Mouse (Mus musculus) liver, embryonic 14.5 days (tissue): ENCODE measurements at regions not wholly inside any gene's neighbourhood (a gene's known extent, or its start where the extent isn't known, plus 50 kb on each side); places are given as distances from the start of the nearest gene placed in this dataset.

Source experiments
- ATAC-seq: fragments of 200-750 bp; cut with Nextera tagmentation; 2 replicates; pipeline ENCODE4 v1.8.0; 2017; ENCODE audit warnings: moderate number of reproducible peaks, mild to moderate bottlenecking, moderate library complexity; ENCODE audit not compliant: insufficient read depth
- DNase-seq, 3 experiments: peaks; one replicate each; pipeline ENCODE4 v3.0.0-alpha.2; 2012 to 2013; ENCODE audit warnings: low read depth in 3 of 3, low spot score in 3 of 3
- H3K27ac ChIP-seq: fragments of 300-500 bp; sonication (generic); 2 replicates; pipeline ENCODE4 v1.5.1; 2014; ENCODE audit warnings: moderate library complexity, mild to moderate bottlenecking, control low read depth, inconsistent platforms
- H3K27me3 ChIP-seq: fragments of 300-500 bp; sonication (generic); 2 replicates; pipeline ENCODE4 v1.6.1; 2014; ENCODE audit warnings: mild to moderate bottlenecking, low read length, moderate library complexity; ENCODE audit not compliant: control insufficient read depth, insufficient read depth
- H3K36me3 ChIP-seq: fragments of 300-500 bp; sonication (generic); replicated peaks from 2 replicates; pipeline ENCODE4 v1.6.1; 2014; ENCODE audit warnings: low read depth; ENCODE audit not compliant: control insufficient read depth, insufficient read depth
- H3K4me1 ChIP-seq, 2 experiments: fragments of 200-500 bp in 1 of 2; fragments of 300-500 bp in 1 of 2; sonication (generic) in 1 of 2; replicated peaks; 2 replicates each; pipeline ENCODE4 v1.6.1; 2012 to 2014; ENCODE audit warnings: antibody characterized with exemption in 1 of 2, inconsistent platforms in 1 of 2, low read length in 1 of 2; ENCODE audit not compliant: control insufficient read depth in 2 of 2, insufficient read depth in 2 of 2
- H3K4me2 ChIP-seq: fragments of 300-500 bp; sonication (generic); 2 replicates; pipeline ENCODE4 v1.6.1; 2014; ENCODE audit warnings: low read depth, mild to moderate bottlenecking, control low read depth, moderate library complexity
- H3K4me3 ChIP-seq, 2 experiments: fragments of 200-500 bp in 1 of 2; fragments of 300-500 bp in 1 of 2; sonication (generic) in 1 of 2; 2 replicates each; pipeline ENCODE4 v1.5.1; 2012 to 2014; ENCODE audit warnings: low read depth in 2 of 2, low read length in 2 of 2, mild to moderate bottlenecking in 2 of 2, control low read depth in 1 of 2, inconsistent platforms in 1 of 2, moderate library complexity in 1 of 2; ENCODE audit not compliant: insufficient read depth in 1 of 2
- H3K9ac ChIP-seq: fragments of 300-500 bp; sonication (generic); replicated peaks from 2 replicates; pipeline ENCODE4 v1.6.1; 2014; ENCODE audit warnings: mild to moderate bottlenecking, control low read depth, moderate library complexity
- H3K9me3 ChIP-seq: fragments of 300-500 bp; sonication (generic); 2 replicates; pipeline ENCODE4 v1.6.1; 2016; ENCODE audit warnings: low read length, mixed read lengths; ENCODE audit not compliant: control insufficient read depth
- CTCF ChIP-seq: IDR thresholded peaks from 2 replicates; pipeline ENCODE4 v1.5.1; 2016; ENCODE audit warnings: antibody characterized with exemption, low read depth, control low read depth
- EP300 ChIP-seq: IDR thresholded peaks from 2 replicates; pipeline ENCODE4 v1.6.1; 2016; ENCODE audit warnings: antibody characterized with exemption, low read depth
- WGBS: fragments of 180-500 bp; shearing (Covaris S2); extraction: QIAGEN DNeasy Blood & Tissue Kit; methylation state at CpG from one replicate; pipeline ENCODE4 v1.1.7; 2014; ENCODE audit not compliant: insufficient replicate concordance; 5-methylcytosine and 5-hydroxymethylcytosine counted together

DNA sequence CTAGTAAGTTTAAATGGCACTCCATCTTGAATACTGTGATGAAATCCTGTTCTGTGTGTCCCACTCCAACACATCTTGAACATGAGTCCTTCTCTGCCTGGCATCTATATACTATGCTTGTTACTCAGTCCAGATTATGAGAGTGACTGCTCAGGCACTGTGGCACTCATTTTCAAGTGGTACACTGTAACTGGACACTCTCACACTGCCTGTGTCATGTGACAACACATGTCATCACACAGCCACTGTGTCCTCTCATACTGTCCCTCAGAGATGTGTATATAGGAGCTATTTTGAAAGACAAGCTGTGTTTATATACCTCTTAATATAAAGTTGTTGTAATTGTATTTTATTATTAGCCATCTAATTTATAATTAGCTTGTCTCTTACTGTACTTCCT lies 89.0 kb upstream of the Spata13 start:
- Histone ChIP-seq H3K36me3 (no peaks in the 10 kb centered on the region), H3K4me2 (no peak overlapping the region), H3K4me3 (no peak overlapping the region), H3K4me1 (no peaks in the 10 kb centered on the region), H3K27me3 (no peaks in the 10 kb centered on the region), H3K27ac (no peak overlapping the region), H3K9me3 (no peaks in the 10 kb centered on the region), H3K9ac (no peak overlapping the region)
- no peak for ATAC-seq
- DNase-seq = no peak
- TF ChIP-seq EP300 (no peak), CTCF (no peak)

DNA sequence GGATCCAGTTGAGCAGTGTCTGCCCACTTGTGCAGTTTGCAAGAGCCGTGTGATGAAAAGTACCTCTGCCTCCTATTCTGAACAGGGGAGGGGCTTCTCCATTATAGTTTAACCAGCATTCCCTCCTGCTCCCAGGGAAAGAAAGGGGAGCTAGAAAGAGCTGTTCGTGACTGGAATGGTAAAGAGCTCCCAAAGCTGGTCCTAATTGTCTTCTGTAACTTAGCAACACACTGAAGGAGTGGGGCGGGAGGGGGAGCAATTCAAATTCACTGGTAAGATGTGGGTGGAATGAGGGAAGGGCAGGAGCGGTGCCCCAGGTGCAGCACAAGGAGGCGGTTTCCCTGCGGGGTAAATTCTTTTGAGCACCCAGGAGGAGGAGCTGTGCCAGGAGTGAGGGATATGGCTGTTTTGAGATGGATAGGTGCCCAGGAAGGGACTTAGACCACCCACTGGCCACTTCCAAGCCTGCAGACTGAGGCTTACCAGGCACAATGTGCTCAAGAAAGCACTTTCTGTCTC lies 79.5 kb upstream of the Spata13 start:
- no peak overlapping the region for H3K4me3 ChIP-seq
- no peak for ATAC-seq
- DNase-seq = no peak
- no peaks in the 10 kb centered on the region for H3K9me3 ChIP-seq
- no peak overlapping the region for H3K9ac ChIP-seq
- H3K27me3 ChIP-seq = no peaks in the 10 kb centered on the region
- H3K36me3 ChIP-seq = no peaks in the 10 kb centered on the region
- H3K4me1 ChIP-seq = no peaks in the 10 kb centered on the region
- no peak overlapping the region for H3K4me2 ChIP-seq
- TF ChIP-seq EP300 (no peak), CTCF (no peak)
- WGBS = 32% methylated on average over 6 of the region's 6 CpGs
- no peak overlapping the region for H3K27ac ChIP-seq

DNA sequence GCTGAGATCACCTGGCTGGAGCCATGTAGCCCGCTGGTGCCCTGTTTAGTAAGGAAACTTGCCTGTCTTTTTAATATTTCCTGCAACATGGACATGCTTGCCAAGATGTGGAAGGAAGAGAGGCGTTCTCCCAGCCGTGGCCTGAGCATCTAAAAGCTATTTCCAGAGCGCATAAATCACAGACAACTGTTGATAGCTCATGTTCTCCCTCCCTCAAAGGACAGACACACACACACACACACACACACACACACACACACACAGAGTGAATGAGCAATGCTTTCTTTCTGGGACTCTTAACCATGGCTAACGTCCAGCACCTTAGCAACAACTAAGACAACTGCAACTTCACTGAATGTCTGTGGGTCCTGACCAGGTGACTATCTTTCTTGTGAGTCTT lies 77.3 kb upstream of the Spata13 start:
- no peak for TF ChIP-seq CTCF
- TF ChIP-seq EP300 = no peak
- Histone ChIP-seq H3K4me2 (no peak overlapping the region), H3K4me3 (no peak overlapping the region), H3K9me3 (no peaks in the 10 kb centered on the region), H3K27me3 (no peaks in the 10 kb centered on the region), H3K4me1 (no peaks in the 10 kb centered on the region), H3K27ac (no peak overlapping the region), H3K36me3 (no peaks in the 10 kb centered on the region), H3K9ac (no peak overlapping the region)
- DNase-seq (no peak), ATAC-seq (no peak)
- 62% methylated on average over 5 of the region's 5 CpGs for WGBS

DNA sequence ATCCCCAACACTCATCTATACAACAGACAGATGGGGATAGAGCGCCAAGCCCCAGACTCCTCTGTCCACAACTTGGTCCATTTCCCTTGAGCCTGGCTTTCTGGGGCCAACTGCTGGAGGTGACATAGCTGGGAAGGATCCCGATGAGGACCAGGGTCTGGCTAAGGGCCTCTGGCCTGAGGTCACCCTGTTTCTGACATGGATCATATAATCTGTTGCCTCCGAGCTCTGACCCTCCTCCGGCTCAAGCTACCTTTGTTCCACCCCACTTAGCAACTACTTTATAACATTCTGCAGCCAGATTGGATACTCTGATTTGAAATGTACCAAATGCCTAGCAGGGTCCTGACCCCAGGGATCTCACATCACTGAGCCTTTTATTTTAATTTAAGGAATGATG lies 76.8 kb upstream of the Spata13 start:
- Histone ChIP-seq H3K36me3 (no peaks in the 10 kb centered on the region), H3K4me2 (no peak overlapping the region), H3K4me1 (no peaks in the 10 kb centered on the region), H3K27ac (no peak overlapping the region), H3K9ac (no peak overlapping the region), H3K9me3 (no peaks in the 10 kb centered on the region), H3K27me3 (no peaks in the 10 kb centered on the region), H3K4me3 (no peak overlapping the region)
- no peak for TF ChIP-seq EP300
- TF ChIP-seq CTCF = no peak
- DNase-seq = no peak
- WGBS = 70% methylated on average over 4 of the region's 4 CpGs
- ATAC-seq = no peak

DNA sequence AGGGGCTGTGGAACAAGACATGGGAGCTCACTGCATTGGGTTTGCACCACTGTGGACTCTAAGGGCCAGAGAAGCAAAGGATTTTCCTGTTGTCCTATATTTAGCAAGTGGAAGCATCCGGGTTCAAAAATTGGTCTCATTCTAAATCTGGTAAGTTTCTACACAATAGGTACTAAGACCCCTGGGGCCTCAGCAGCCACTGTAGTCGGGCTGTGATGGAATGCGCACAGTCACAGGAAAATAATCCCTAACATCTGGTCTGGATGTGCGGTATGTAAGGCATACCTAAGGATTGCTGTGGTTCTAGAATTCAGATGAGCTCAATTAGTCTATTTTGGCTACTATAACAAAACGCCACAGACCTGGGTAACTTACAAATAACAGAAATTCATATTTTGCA lies 74.4 kb upstream of the Spata13 start:
- H3K4me1 ChIP-seq = no peaks in the 10 kb centered on the region
- no peak overlapping the region for H3K9ac ChIP-seq
- WGBS = 67% methylated on average over 5 of the region's 5 CpGs
- H3K9me3 ChIP-seq = no peaks in the 10 kb centered on the region
- no peak for ATAC-seq
- no peak for DNase-seq
- H3K27ac ChIP-seq = no peak overlapping the region
- H3K4me2 ChIP-seq = no peak overlapping the region
- H3K4me3 ChIP-seq = no peak overlapping the region
- no peaks in the 10 kb centered on the region for H3K36me3 ChIP-seq
- TF ChIP-seq CTCF (no peak), EP300 (no peak)
- H3K27me3 ChIP-seq = no peaks in the 10 kb centered on the region
